Mouse (Mus musculus) heart, postnatal 0 days (tissue): ENCODE data around the gene Dnah8. TPM values are rescaled to one million over a fixed set of nuclear protein-coding genes. Genes with fewer than 3 reads are reported as not detected.

ENCODE experiments used
- ATAC-seq: fragments of 200-750 bp; cut with Nextera tagmentation; 2 replicates; pipeline ENCODE4 v1.8.0; 2017; ENCODE audit warnings: low read depth, moderate number of reproducible peaks, moderate library complexity; ENCODE audit not compliant: insufficient read depth
- DNase-seq: peaks from one replicate; pipeline ENCODE4 v3.0.0-alpha.2; 2016; ENCODE audit warnings: low spot score
- H3K27ac ChIP-seq: fragments of 300-500 bp; sonication (generic); 2 replicates; pipeline ENCODE4 v1.5.1; 2014; ENCODE audit warnings: low read depth, mild to moderate bottlenecking
- H3K27me3 ChIP-seq: fragments of 300-500 bp; sonication (generic); 2 replicates; pipeline ENCODE4 v1.6.1; 2014; ENCODE audit warnings: low read length, mixed read lengths; ENCODE audit not compliant: control insufficient read depth, insufficient read depth
- H3K36me3 ChIP-seq: fragments of 300-500 bp; sonication (generic); replicated peaks from 2 replicates; pipeline ENCODE4 v1.6.1; 2014; ENCODE audit warnings: low read length, mixed read lengths; ENCODE audit not compliant: control insufficient read depth, insufficient read depth
- H3K4me1 ChIP-seq: fragments of 300-500 bp; sonication (generic); 2 replicates; pipeline ENCODE4 v1.6.1; 2014; ENCODE audit warnings: antibody characterized with exemption; ENCODE audit not compliant: control insufficient read depth, insufficient read depth
- H3K4me2 ChIP-seq: fragments of 300-500 bp; sonication (generic); 2 replicates; pipeline ENCODE4 v1.6.1; 2014; ENCODE audit warnings: low read depth, mild to moderate bottlenecking, low read length, moderate library complexity
- H3K4me3 ChIP-seq: fragments of 300-500 bp; sonication (generic); 2 replicates; pipeline ENCODE4 v1.5.1; 2014; ENCODE audit warnings: low read depth, low read length
- H3K9ac ChIP-seq: fragments of 300-500 bp; sonication (generic); replicated peaks from 2 replicates; pipeline ENCODE4 v1.6.1; 2014; ENCODE audit warnings: low read depth, low read length, mixed read lengths
- H3K9me3 ChIP-seq: fragments of 300-500 bp; sonication (generic); replicated peaks from 2 replicates; pipeline ENCODE4 v1.6.1; 2016; ENCODE audit warnings: low read length; ENCODE audit not compliant: control insufficient read depth
- CTCF ChIP-seq: IDR thresholded peaks from 2 replicates; pipeline ENCODE4 v1.5.1; 2016; ENCODE audit warnings: antibody characterized with exemption, control low read depth, low read depth
- EP300 ChIP-seq: IDR thresholded peaks from 2 replicates; pipeline ENCODE4 v1.6.1; 2016; ENCODE audit warnings: antibody characterized with exemption, low read depth
- WGBS: fragments of 180-500 bp; shearing (Covaris S2); extraction: QIAGEN DNeasy Blood & Tissue Kit; methylation state at CpG from one replicate; pipeline ENCODE4 v1.1.7; 2014; 5-methylcytosine and 5-hydroxymethylcytosine counted together
- polyA plus RNA-seq: library from polyadenylated mRNA; unstranded; fragments of >200 nt; fragmentation: Nextera tagmentation; extraction: Ambion mirVana; gene quantifications from 2 replicates; pipeline ENCODE4 v1.2.1, GENCODE M21; 2015
- total RNA-seq: library from RNA; depleted of rRNA; stranded (reverse); fragments of >200 nt; gene quantifications from 2 replicates; pipeline ENCODE4 v1.2.3, GENCODE M21; 2014; ENCODE audit warnings: low replicate concordance

Dnah8 gene
- total and polyA plus RNA-seq, 2 experiments from 2014 or later = 0.59 to 1.5 TPM

DNA sequence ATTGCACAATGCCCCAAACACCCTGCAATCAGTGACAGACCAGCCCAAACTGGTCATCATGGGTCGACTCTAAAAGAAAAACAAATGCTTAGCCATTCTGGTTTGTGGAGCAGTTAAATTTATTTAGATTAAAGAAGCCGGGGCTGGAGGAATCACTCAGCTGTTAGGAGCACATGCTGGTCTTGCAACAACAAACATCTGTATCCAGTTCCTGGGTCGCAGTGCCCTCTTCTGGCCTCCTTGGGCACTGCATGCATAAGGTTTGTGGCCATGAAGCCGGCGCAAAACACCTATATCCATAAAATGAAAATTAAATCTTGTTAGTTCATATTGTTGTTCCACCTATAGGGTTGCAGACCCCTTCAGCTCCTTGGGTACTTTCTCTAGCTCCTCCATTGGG is 57.5 kb downstream of the Dnah8 start:
- 27% methylated on average over 5 of the region's 5 CpGs for WGBS
- H3K4me1 ChIP-seq = no peaks in the 10 kb centered on the region
- no peak overlapping the region for H3K9ac ChIP-seq
- no peaks in the 10 kb centered on the region for H3K27me3 ChIP-seq
- DNase-seq = peak; percentile 9
- TF ChIP-seq CTCF = peak; percentile 55
- TF ChIP-seq EP300 = no peak
- no peak for ATAC-seq
- H3K27ac ChIP-seq = no peak overlapping the region
- H3K36me3 ChIP-seq = no peaks in the 10 kb centered on the region
- no peak overlapping the region for H3K4me2 ChIP-seq
- H3K9me3 ChIP-seq = no peaks in the 10 kb centered on the region
- no peak overlapping the region for H3K4me3 ChIP-seq

DNA sequence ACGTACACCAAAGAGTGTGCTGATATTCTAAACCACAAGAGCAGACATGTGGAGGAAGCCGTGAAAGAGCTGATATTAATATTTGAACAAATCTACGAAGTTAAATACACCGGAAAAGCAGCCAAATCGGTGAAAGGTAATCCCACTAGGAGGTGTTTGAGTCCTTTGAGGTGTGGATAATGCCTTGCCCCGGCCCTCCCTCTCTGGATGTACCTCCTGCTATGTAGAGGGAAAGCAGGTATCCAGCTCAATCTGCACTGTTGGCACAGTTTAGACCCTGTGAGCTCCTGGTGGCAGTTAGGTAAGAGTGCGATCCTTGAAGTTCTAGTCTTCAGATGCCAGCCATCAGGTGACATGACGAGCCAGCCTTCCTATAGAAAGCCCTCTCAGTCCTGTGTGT is 66.0 kb downstream of the Dnah8 start:
- TF ChIP-seq EP300 (no peak), CTCF (no peak)
- Histone ChIP-seq H3K4me2 (no peak overlapping the region), H3K27me3 (no peaks in the 10 kb centered on the region), H3K4me3 (no peak overlapping the region), H3K36me3 (no peaks in the 10 kb centered on the region), H3K9me3 (no peaks in the 10 kb centered on the region), H3K4me1 (no peaks in the 10 kb centered on the region), H3K9ac (no peak overlapping the region), H3K27ac (no peak overlapping the region)
- WGBS = 87% methylated on average over 8 of the region's 8 CpGs
- no peak for DNase-seq
- ATAC-seq = no peak

DNA sequence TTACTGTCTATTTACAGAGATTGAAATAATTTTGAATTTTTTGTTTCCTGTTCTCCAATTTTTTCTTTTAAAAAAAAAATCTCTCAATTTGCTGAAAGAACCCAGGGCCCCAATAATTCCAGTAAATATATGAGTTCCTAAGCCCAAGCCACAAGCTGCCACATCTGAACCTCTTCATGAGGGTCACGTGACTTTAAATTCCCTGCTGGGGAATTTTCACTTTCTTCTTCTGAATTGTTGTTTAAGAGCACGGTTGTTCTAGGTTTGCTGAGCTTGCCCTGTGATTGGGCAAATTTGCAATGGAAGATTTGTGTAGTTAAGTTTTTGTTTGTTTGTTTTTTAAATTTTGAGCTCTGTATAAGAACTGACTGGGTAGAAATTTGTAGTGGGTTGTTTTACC is 67.3 kb downstream of the Dnah8 start:
- no peaks in the 10 kb centered on the region for H3K4me1 ChIP-seq
- H3K27me3 ChIP-seq = no peaks in the 10 kb centered on the region
- no peak overlapping the region for H3K4me3 ChIP-seq
- ATAC-seq (no peak), DNase-seq (no peak)
- H3K9me3 ChIP-seq = no peaks in the 10 kb centered on the region
- H3K9ac ChIP-seq = no peak overlapping the region
- H3K27ac ChIP-seq = no peak overlapping the region
- TF ChIP-seq CTCF = no peak
- no peaks in the 10 kb centered on the region for H3K36me3 ChIP-seq
- WGBS = 78% methylated on average over 2 of the region's 2 CpGs
- no peak overlapping the region for H3K4me2 ChIP-seq

GRCm38 (mm10) chr17:30694281-30694680 is 70.1 kb downstream of the Dnah8 start:
- Histone ChIP-seq H3K4me3 (no peak overlapping the region), H3K4me2 (no peak overlapping the region), H3K27me3 (no peaks in the 10 kb centered on the region), H3K9ac (no peak overlapping the region), H3K27ac (no peak overlapping the region), H3K4me1 (no peaks in the 10 kb centered on the region), H3K36me3 (no peaks in the 10 kb centered on the region), H3K9me3 (no peaks in the 10 kb centered on the region)
- ATAC-seq (no peak), DNase-seq (no peak)
- WGBS = 76% methylated on average over 9 of the region's 9 CpGs
- TF ChIP-seq CTCF (no peak), EP300 (no peak)

GRCm38 (mm10) chr17:30714732-30715131 is 90.6 kb downstream of the Dnah8 start:
- Histone ChIP-seq H3K9me3 (no peaks in the 10 kb centered on the region), H3K4me1 (no peaks in the 10 kb centered on the region), H3K4me2 (no peak overlapping the region), H3K27me3 (no peaks in the 10 kb centered on the region), H3K27ac (no peak overlapping the region), H3K4me3 (no peak overlapping the region), H3K9ac (no peak overlapping the region), H3K36me3 (no peaks in the 10 kb centered on the region)
- ATAC-seq (no peak), DNase-seq (no peak)
- WGBS = 70% methylated on average over 3 of the region's 3 CpGs
- TF ChIP-seq CTCF = 0 out of 2 replicates have a peak, but pooled peaks have one; percentile 10
- no peak for TF ChIP-seq EP300

GRCm38 (mm10) chr17:30718197-30718596 is 94.0 kb downstream of the Dnah8 start:
- ATAC-seq = no peak
- Histone ChIP-seq H3K4me3 (no peak overlapping the region), H3K9me3 (no peaks in the 10 kb centered on the region), H3K36me3 (no peaks in the 10 kb centered on the region), H3K9ac (no peak overlapping the region), H3K27ac (no peak overlapping the region), H3K4me2 (no peak overlapping the region), H3K27me3 (no peaks in the 10 kb centered on the region), H3K4me1 (no peaks in the 10 kb centered on the region)
- no peak for DNase-seq
- 93% methylated on average over 7 of the region's 7 CpGs for WGBS
- TF ChIP-seq EP300 (no peak), CTCF (no peak)
